Mouse (Mus musculus) retina, postnatal 7 days (tissue): Measurements from ENCODE around the gene Foxa3.

ENCODE experiments used
- DNase-seq: peaks from one replicate; pipeline ENCODE4 v3.0.0-alpha.2; 2012; ENCODE audit warnings: low read depth, low spot score

Foxa3 gene

GRCm38 (mm10) chr7:19024581-19025255 is 1.4 kb upstream of the Foxa3 start:
- no peak for DNase-seq

DNA sequence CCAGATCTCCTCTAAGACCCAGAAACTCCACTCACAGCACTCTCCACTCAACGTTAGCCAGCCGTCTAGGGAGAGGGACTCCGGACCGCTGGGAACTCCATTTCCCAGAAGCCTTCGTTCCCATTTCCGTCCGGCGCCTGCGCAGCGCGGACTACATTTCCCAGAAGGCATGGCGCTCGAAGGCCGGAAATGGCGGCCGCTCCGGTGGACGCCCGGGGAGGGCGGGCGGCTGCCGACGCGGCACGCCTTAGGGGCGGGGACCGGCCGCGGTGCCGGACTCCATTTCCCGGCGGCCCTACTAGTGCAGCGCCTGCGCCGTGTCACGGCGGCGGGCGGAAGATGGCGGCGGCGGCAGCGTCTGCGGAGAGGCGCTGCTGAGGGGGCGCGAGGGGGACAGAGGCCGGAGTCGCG is 763 bp upstream of the Foxa3 start, which contains the start of gene Sympk:
Gene Sympk (plus strand): TSS at position 282 of the 411 bp plus-strand sequence.
- peak; percentile 94 for DNase-seq

DNA sequence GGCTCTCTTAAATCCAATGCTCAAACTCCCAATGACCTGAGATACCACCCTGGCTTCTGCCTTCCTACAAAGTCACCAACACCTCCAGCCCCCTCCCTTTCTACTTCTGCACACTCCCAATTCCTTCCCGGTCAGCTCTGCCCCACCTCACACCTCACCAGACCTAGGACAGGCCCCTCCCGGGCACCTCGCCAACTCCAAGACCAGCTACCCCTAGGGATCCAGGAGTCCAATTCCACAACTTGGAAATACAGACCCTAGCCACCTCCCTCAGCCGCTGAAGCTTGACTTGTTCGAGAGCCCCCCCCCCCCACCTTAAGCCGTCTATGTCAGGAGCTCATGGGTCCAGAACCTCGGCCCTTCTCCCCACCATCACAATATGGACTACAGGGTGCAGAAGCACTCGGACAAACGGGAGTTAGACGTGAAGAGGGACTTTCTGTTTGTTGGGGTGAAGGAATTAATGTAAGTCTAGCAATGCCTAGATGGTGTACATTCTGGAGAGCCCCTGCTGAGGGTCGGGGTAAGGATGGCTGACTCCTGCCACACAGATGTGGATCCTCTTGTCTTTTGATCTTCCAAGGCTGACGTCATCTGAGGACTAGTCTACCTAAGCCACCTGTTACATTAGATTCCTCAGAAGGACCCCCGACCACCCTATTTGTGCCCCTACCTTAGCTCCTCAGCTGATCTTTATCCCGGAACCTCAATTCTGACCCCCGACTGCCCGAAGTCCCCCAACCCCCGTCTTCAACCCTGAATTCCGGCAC is 964 bp downstream of the Foxa3 start:
- DNase-seq: no peak

GRCm38 (mm10) chr7:19021048-19021447 is 2.3 kb downstream of the Foxa3 start:
- DNase-seq: no peak

GRCm38 (mm10) chr7:19017909-19018308 is 5.4 kb downstream of the Foxa3 start:
- no peak for DNase-seq

GRCm38 (mm10) chr7:19016042-19016441 is 7.3 kb downstream of the Foxa3 start:
- no peak for DNase-seq

- no peak for DNase-seq
Measured at GRCm38 (mm10) chr7:19014452-19014851, 8.9 kb downstream of the Foxa3 start.

DNA sequence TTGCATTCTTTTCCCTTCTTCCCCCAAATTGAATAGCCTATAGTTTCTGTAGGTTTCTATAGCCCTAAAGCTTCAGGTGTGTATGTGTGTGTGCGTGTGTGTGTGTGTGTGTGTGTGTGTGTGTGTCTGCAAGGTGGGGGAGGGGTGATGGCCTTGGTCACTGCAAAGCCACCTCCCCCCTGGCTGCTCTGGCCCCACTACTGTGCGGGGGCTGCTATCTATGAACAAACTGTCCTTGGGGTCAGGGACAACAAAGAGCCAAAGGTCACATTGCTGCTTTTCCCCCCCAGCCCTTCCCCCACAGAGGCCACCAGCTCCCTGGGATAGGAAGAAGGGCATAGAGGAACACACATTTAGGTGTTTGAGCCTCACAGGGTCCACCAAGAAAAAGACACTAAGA is 10.5 kb downstream of the Foxa3 start:
- no peak for DNase-seq

DNA sequence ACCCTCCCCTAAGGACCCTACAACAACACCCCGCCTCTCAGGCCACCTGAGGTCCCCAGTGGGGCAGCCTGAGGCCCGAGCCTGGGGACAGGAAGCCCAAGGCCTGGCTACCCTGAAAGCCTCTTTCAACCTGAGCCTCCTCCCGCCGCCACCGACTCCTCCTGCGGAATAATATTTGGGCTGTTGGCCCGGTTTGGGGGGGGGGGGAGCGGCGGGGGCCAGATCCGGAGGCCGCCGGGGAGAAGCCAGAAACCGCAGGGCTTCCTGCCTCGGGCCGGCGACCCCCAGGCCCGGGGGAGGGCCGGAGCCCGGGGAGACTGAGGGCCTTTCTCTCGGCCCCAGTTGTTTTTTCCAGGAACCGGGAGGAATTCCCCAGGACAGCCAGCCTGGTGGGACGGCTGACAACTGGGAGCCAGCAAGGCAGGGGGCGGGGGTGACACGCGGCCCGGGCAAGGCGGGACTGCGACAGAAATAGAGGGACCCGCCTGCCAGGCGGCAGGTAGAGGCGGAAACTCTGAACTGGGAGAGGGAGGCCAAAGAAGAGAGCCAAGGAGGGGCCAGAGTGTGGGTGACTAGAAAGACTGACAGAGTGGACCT is 11.2 kb downstream of the Foxa3 start:
- no peak for DNase-seq

DNA sequence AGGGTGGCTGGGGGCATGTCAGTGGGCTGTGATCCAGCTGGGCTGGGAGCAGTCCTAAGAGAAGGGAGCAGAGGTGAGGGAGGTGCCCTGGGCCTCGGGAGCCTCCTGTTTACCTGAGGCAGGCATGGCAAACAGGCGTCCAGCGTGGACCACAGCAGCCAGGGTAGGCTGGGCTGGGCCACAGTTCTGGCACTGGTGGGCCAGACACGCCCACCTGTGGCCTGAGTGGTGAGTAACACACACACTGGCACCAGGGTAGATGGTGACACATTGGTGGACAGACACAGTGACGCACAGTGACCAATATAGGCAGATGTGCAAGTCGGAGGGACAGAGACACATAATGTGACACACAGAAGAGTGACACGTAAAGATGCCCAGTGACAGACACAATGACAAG is 12.8 kb downstream of the Foxa3 start:
- DNase-seq: no peak

- no peak for DNase-seq
Measured at GRCm38 (mm10) chr7:19007026-19007977, 16.0 kb downstream of the Foxa3 start.

- DNase-seq: peak; percentile 77
Measured at GRCm38 (mm10) chr7:19006476-19006875, 16.9 kb downstream of the Foxa3 start.

DNA sequence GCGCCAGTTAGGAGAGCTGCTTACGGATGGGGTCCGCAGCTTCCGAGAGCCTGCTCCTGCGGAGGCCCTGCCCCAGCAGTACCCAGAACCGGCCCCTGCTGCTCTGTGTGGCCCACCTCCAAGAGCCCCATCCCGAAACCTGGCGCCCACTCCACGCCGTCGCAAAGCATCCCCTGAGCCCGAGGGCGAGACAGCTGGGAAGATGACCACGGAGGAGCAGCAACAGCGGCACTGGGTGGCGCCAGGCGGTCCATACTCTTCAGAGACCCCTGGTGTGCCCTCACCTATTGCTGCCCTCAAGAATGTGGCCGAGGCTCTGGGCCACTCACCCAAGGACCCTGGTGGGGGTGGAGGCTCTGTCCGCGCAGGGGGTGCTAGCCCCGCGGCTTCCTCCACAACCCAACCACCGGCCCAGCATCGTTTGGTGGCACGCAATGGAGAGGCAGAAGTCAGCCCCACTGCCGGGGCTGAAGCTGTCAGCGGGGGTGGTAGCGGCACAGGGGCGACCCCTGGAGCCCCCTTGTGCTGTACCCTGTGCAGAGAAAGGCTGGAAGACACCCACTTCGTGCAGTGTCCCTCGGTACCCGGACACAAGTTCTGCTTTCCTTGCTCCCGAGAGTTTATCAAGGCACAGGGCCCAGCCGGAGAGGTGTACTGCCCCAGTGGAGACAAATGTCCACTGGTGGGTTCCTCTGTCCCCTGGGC is 17.8 kb downstream of the Foxa3 start:
- no peak for DNase-seq

- DNase-seq: no peak
Measured at GRCm38 (mm10) chr7:19004631-19005079, 18.7 kb downstream of the Foxa3 start.

GRCm38 (mm10) chr7:19003902-19004630 is 19.3 kb downstream of the Foxa3 start, which contains the start of gene Irf2bp1:
TSS of gene Irf2bp1 (plus strand) at chr7:19004044.
- DNase-seq: peak; percentile 93

DNA sequence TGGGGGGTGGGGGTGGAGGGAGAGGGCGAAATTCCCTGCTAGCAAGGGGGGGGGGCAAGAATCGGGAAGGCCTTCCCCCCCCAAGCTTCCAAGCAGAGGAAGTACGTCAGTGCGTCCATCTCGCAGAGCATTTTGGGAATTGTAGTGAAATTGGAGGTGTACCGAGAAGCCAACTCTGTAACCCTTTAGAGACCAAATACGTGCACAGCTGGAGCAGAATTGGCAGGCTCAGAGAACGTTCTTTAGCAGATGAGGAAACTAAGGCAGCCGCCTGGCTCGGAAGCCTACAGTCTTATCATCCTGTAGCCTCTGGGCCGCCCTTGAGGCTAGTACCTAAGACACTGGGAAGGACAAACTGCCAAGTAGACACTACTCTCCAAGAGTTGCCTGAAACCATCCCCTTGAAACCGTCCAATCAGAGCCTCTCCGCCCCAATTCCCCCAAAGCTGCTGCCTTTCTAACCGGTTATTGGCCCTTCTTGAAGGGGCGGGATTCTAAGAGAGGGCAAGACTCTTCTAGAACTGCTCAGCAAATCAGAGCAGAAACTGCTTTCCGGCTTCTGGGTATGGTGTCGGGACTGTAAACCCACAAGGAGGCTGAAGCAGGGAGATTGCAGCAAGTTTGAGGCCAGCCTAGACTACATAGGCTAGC is 20.4 kb downstream of the Foxa3 start:
- peak; percentile 80 for DNase-seq

DNA sequence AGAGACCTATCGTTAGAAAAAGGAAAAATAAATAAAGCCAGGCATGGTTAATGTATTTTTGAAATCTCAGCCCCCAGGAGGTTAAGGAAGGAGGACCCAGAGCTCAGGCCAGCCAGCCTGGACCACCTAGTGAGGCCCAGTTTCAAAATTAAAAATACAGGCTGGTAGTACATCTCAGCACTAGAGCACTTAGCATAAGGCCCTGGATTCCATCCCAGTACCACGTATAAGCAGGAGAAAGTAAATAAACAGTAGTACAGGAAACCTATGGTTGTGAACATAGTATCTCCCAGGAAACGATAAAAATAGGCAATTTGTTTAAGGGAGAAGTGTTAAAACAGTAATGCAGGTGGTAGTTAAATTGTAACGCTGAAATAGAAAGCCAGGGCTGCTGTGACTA is 21.2 kb downstream of the Foxa3 start:
- no peak for DNase-seq

- DNase-seq: no peak
Measured at GRCm38 (mm10) chr7:19001807-19002085, 21.6 kb downstream of the Foxa3 start.

DNA sequence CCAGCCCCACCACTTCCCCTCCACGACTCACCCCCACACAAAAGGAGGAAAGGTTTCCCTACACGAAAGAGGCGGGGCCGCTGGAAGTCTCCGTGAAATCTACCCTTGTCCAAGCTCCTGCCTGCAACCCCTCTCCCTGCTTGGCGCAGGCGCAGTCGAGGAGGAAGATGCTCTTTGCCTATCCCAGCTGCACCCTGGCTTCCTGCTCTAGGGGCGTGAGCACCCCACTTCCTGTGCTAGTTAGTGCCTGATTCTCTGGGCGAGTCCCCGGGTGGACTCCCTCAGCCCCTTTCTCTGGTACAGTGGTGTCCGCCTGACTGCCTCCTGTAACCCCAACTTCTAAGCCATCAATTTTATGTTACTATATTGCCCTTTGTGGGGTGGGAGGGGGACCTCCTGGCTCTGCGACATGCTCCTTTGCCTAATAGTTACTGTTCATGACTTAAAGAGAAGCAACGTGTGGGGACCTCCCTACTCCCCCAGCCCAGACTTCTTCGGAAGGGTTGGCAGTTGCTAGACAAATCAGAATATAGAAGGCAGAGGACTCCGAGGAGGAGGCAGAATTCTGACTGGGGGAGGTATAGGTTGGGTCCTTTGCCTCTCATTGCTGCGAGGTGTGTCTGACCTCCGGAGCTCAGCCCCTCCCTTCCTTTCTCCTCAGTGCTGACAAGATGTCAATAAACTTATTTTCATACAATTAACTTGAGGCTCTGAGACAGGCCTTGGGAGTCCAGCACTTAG is 22.1 kb downstream of the Foxa3 start:
- no peak for DNase-seq
